Mouse (Mus musculus) right cerebral cortex, postnatal 4 days (tissue): ENCODE results near the gene Espn.

ENCODE experiments used
- DNase-seq: peaks from one replicate; pipeline ENCODE4 v3.0.0-alpha.2; 2022

Espn gene

GRCm38 (mm10) chr4:152151966-152152544, at the start of gene Espn:
Gene Espn (minus strand): TSS chr4:152152371.
- no peak for DNase-seq

GRCm38 (mm10) chr4:152201492-152201891, 49.3 kb upstream of the Espn start:
- DNase-seq = no peak

GRCm38 (mm10) chr4:152199617-152200016, 47.4 kb upstream of the Espn start:
- no peak for DNase-seq

- no peak for DNase-seq
These were observed 45.4 kb upstream of the Espn start for GRCm38 (mm10) chr4:152197545-152197944.

GRCm38 (mm10) chr4:152196276-152196675, 44.1 kb upstream of the Espn start:
- DNase-seq = no peak

GRCm38 (mm10) chr4:152194476-152195175, 42.5 kb upstream of the Espn start:
- DNase-seq = no peak

GRCm38 (mm10) chr4:152192569-152192968, 40.4 kb upstream of the Espn start:
- no peak for DNase-seq

GRCm38 (mm10) chr4:152190701-152191100, 38.5 kb upstream of the Espn start:
- no peak for DNase-seq

GRCm38 (mm10) chr4:152190096-152190653, 38.0 kb upstream of the Espn start:
- DNase-seq = no peak

GRCm38 (mm10) chr4:152189691-152190090, 37.5 kb upstream of the Espn start:
- DNase-seq = no peak

- DNase-seq = no peak
These were observed 36.9 kb upstream of the Espn start for GRCm38 (mm10) chr4:152189071-152189470.

- DNase-seq = no peak
These were observed 36.5 kb upstream of the Espn start for GRCm38 (mm10) chr4:152188651-152189050.

- DNase-seq = no peak
These were observed 35.0 kb upstream of the Espn start for GRCm38 (mm10) chr4:152187142-152187541.

- DNase-seq = no peak
These were observed 34.3 kb upstream of the Espn start for GRCm38 (mm10) chr4:152186205-152187082.

GRCm38 (mm10) chr4:152185510-152186204, 33.5 kb upstream of the Espn start:
- no peak for DNase-seq

GRCm38 (mm10) chr4:152185137-152185509, 33.0 kb upstream of the Espn start:
- no peak for DNase-seq

- no peak for DNase-seq
These were observed 32.3 kb upstream of the Espn start for GRCm38 (mm10) chr4:152184353-152185035.

GRCm38 (mm10) chr4:152182205-152182604, 30.0 kb upstream of the Espn start:
- DNase-seq = no peak

GRCm38 (mm10) chr4:152179946-152180660, 27.9 kb upstream of the Espn start:
- no peak for DNase-seq

- no peak for DNase-seq
These were observed 26.9 kb upstream of the Espn start for GRCm38 (mm10) chr4:152178916-152179705.
